Mouse (Mus musculus) liver, adult 2 months (tissue): ENCODE measurements around the gene Rpl23. TPM values are rescaled to one million over a fixed set of nuclear protein-coding genes. Genes with fewer than 3 reads are reported as not detected.
A peak's percentile ranks its signal among the peaks of the same experiment; 100 is the strongest.

Experiments
- DNase-seq: peaks from one replicate; pipeline ENCODE4 v3.0.0-alpha.2; 2011; ENCODE audit warnings: low read depth, low spot score; ENCODE audit errors: extremely low read depth
- H3K27ac ChIP-seq: fragments of 200-500 bp; replicated peaks from 2 replicates; pipeline ENCODE4 v1.5.1; 2012; ENCODE audit warnings: low read depth, mild to moderate bottlenecking, control low read depth, inconsistent platforms, low read length; ENCODE audit not compliant: insufficient read depth
- H3K27me3 ChIP-seq: fragments of 200-500 bp; 2 replicates; pipeline ENCODE4 v1.6.1; 2012; ENCODE audit warnings: mild to moderate bottlenecking, moderate library complexity, low read length, inconsistent platforms; ENCODE audit not compliant: control insufficient read depth, insufficient read depth
- H3K36me3 ChIP-seq: fragments of 200-500 bp; 2 replicates; pipeline ENCODE4 v1.6.1; 2012; ENCODE audit warnings: low read length, inconsistent platforms; ENCODE audit not compliant: control insufficient read depth, insufficient read depth
- H3K4me1 ChIP-seq: fragments of 200-500 bp; 2 replicates; pipeline ENCODE4 v1.6.1; 2011; ENCODE audit warnings: low read length; ENCODE audit not compliant: control insufficient read depth, insufficient read depth
- H3K4me3 ChIP-seq: fragments of 200-500 bp; 2 replicates; pipeline ENCODE4 v1.5.1; 2011; ENCODE audit warnings: low read depth, mild to moderate bottlenecking, control low read depth, low read length, moderate library complexity; ENCODE audit not compliant: insufficient read depth
- H3K79me2 ChIP-seq: fragments of 200-500 bp; 2 replicates; pipeline ENCODE4 v1.6.1; 2012; ENCODE audit warnings: inconsistent platforms, mild to moderate bottlenecking, low read length, moderate library complexity; ENCODE audit not compliant: control insufficient read depth, insufficient read depth
- H3K9ac ChIP-seq: fragments of 200-500 bp; 2 replicates; pipeline ENCODE4 v1.6.1; 2012; ENCODE audit warnings: low read depth, mild to moderate bottlenecking, control low read depth, inconsistent platforms, low read length
- CTCF ChIP-seq: fragments of 200-500 bp; IDR thresholded peaks from 2 replicates; pipeline ENCODE4 v1.5.1; 2011; ENCODE audit warnings: low read depth, low read length, control low read depth
- POLR2A ChIP-seq: fragments of 200-500 bp; IDR thresholded peaks from 2 replicates; pipeline ENCODE4 v1.6.1; 2011; ENCODE audit warnings: low read length, control low read depth; ENCODE audit not compliant: insufficient read depth; ENCODE audit errors: extremely low read depth
- WGBS: fragments of 180-500 bp; shearing (Covaris S2); methylation state at CpG from one replicate; pipeline ENCODE4 v1.1.7; 2018; 5-methylcytosine and 5-hydroxymethylcytosine counted together
- polyA plus RNA-seq: library from polyadenylated mRNA; depleted of rRNA; stranded (reverse); fragments of >200 nt; gene quantifications from 2 replicates; pipeline ENCODE4 v1.2.3, GENCODE M21; 2012
- total RNA-seq: library from RNA; depleted of rRNA; stranded (reverse); fragments of >200 nt; gene quantifications from 2 replicates; pipeline ENCODE4 v1.2.3, GENCODE M21; 2014

The Rpl23 gene
- total and polyA plus RNA-seq, 2 experiments = 68.5 to 283 TPM

DNA sequence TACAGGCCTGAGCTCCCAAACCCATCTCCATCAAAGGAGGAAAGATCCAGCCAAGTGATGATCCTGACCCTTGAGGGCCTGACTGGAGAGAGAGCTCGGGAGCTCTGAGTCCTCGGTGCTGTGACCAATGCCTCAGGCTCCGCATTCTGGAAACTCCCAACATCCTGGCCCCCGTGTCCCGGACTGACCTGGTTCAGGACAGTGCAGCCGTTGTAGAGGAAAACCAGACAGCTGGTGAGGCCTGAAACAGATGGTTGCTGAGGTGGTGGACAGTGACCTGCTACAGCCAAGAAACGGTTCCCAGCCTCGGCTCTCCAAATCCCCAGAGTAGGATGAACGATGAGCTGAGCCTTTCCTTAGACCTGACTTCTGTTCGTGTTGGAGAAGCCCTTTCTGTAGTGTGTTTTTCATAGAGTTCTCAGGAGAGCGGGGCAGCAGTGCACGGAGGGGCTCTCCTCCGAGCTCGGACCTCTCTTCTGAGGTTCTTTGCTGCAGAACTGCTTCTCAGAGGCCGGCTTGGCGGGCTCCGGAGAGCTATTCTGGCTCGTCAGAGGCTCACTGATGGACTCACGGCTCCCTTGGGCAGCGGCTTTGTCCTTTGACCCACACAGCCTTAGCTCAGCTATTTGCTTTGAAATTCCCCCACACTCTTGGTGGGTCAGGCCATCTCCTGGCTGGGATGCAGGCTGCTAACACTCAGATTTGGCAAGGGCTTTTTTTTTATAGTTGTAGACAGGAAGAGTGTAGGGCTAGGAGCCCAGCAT lies 40.8 kb upstream of the Rpl23 start:
- peak; percentile 77 for DNase-seq
- Histone ChIP-seq H3K27me3 (no peaks in the 10 kb centered on the region), H3K4me3 (peak overlapping the region; percentile 40; the same call in 1 of the 2 replicates), H3K9ac (peak overlapping the region; percentile 55), H3K36me3 (0 out of 2 replicates have a peak, but pooled peaks cover 6% of the 10 kb centered on the region), H3K79me2 (peaks cover 19% of the 10 kb centered on the region; the same call in 1 of the 2 replicates), H3K27ac (peak overlapping the region; percentile 89), H3K4me1 (peaks cover 39% of the 10 kb centered on the region)
- TF ChIP-seq CTCF (no peak), POLR2A (no peak)
- WGBS = 12% methylated on average over 20 of the region's 20 CpGs

DNA sequence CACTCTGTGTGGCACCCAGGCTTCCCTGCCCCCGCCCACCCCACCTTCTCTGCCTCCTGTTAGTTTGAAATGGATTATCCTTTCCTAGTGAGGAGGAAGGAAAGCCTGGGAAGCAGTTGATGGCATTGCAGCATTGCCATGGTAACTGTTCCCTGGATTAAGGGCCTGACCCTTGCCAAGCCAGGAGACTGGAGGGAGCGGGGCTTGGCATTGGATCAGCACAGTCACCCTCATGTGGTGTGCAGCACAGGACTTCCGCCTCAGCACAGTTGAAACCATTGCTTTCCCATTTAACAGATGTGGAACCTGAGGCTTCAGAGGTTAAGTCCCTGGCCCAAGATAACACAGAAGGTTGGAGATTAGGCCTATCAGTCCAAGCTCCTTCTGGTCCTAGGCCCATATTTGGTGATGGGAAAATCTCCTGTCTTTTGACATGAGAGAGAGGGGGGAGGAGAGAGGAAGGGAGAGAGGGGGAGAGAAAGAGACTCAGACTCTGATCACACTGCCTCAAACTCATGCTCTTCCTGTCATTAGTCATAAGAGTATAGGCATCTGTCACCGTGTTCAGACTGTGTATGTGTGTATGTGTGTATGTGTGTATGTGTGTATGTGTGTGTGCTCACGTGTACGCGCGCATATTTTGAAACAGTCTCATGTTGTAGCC lies 39.3 kb upstream of the Rpl23 start:
- DNase-seq = peak; percentile 69
- peak overlapping the region; percentile 24 for H3K27ac ChIP-seq
- peaks cover 14% of the 10 kb centered on the region; the same call in 1 of the 2 replicates for H3K79me2 ChIP-seq
- H3K9ac ChIP-seq = no peak overlapping the region
- 65% methylated on average over 8 of the region's 8 CpGs for WGBS
- H3K4me1 ChIP-seq = peaks cover 49% of the 10 kb centered on the region
- TF ChIP-seq POLR2A (no peak), CTCF (no peak)
- H3K27me3 ChIP-seq = no peaks in the 10 kb centered on the region
- H3K4me3 ChIP-seq = no peak overlapping the region
- H3K36me3 ChIP-seq = 0 out of 2 replicates have a peak, but pooled peaks cover 3% of the 10 kb centered on the region

- Histone ChIP-seq H3K4me3 (no peak overlapping the region), H3K4me1 (peaks cover 54% of the 10 kb centered on the region), H3K27ac (peak overlapping the region; percentile 85), H3K9ac (no peak overlapping the region), H3K27me3 (no peaks in the 10 kb centered on the region), H3K79me2 (peaks cover 14% of the 10 kb centered on the region; the same call in 1 of the 2 replicates), H3K36me3 (peaks cover 4% of the 10 kb centered on the region; the same call in 1 of the 2 replicates)
- no peak for TF ChIP-seq CTCF
- WGBS = 8% methylated on average over 4 of the region's 4 CpGs
- peak; percentile 98 for DNase-seq
Observed at GRCm38 (mm10) chr11:97820840-97821239, 38.6 kb upstream of the Rpl23 start.

DNA sequence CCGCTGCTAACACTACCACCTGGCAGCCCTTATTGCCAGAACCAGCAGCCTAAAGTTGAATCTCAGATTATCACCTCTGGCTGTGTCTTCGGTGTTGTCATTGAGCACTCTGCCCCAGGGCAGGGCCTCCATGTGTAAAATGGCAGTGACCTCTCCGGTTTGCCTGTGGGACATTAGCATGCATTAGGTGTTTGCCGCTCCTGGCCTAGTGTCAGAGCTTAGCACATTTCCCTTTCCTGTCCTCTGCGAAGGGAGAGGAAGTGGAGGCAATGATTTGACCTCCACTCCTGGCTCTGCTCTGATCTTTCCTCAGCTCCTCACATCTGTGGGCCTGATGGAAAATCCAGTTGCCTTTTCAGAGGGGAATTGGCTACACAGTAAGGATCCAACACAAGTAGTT lies 37.7 kb upstream of the Rpl23 start:
- peak; percentile 91 for DNase-seq
- H3K9ac ChIP-seq = no peak overlapping the region
- peaks cover 54% of the 10 kb centered on the region for H3K4me1 ChIP-seq
- no peaks in the 10 kb centered on the region for H3K27me3 ChIP-seq
- TF ChIP-seq CTCF (no peak), POLR2A (no peak)
- H3K79me2 ChIP-seq = peaks cover 19% of the 10 kb centered on the region; the same call in 1 of the 2 replicates
- peak overlapping the region; percentile 85 for H3K27ac ChIP-seq
- no peak overlapping the region for H3K4me3 ChIP-seq
- H3K36me3 ChIP-seq = peaks cover 2% of the 10 kb centered on the region; the same call in 1 of the 2 replicates
- 10% methylated on average over 5 of the region's 5 CpGs for WGBS

DNA sequence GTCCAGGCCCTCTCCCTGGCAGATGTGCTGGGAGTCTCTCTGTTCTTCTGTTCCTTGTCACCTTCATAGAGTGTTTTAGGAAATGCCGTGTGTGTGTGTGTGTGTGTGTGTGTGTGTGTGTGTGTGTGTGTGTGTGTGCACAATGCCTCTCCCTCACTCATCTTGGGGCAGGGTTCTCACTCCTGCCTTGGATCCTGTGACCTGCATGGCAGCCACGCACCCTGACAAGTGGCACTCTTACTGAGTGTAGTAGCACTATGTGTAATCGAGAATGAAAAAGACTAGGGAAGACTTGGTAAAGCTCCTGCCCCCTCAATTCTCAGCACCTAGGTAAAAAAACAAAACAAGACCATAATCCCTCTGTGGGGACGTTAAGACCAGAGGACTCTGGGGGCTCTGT lies 36.9 kb upstream of the Rpl23 start:
- H3K9ac ChIP-seq = peak overlapping the region; percentile 35; the same call in 1 of the 2 replicates
- TF ChIP-seq CTCF (no peak), POLR2A (no peak)
- H3K4me1 ChIP-seq = peaks cover 60% of the 10 kb centered on the region
- H3K4me3 ChIP-seq = no peak overlapping the region
- no peak for DNase-seq
- peak overlapping the region; percentile 81 for H3K27ac ChIP-seq
- WGBS = 32% methylated on average over 4 of the region's 4 CpGs
- no peaks in the 10 kb centered on the region for H3K27me3 ChIP-seq
- peaks cover 19% of the 10 kb centered on the region; the same call in 1 of the 2 replicates for H3K79me2 ChIP-seq
- H3K36me3 ChIP-seq = peaks cover 2% of the 10 kb centered on the region; the same call in 1 of the 2 replicates
